Mouse (Mus musculus) G1E (cell line): ENCODE data around the gene Cpne1. TPM values are rescaled to one million over a fixed set of nuclear protein-coding genes. Genes with fewer than 3 reads are reported as not detected.

Experiments used
- ATAC-seq: 2 replicates; pipeline ENCODE4 v1.8.0; 2016; ENCODE audit warnings: mild to moderate bottlenecking; ENCODE audit not compliant: insufficient number of reproducible peaks, poor library complexity, low FRiP score, severe bottlenecking; ENCODE audit errors: extremely low read depth
- DNase-seq: peaks from one replicate; pipeline ENCODE4 v3.0.0; 2012; ENCODE audit warnings: low spot score
- H3K27me3 ChIP-seq: 2 replicates; pipeline ENCODE4 v1.6.1; 2012; ENCODE audit warnings: mild to moderate bottlenecking, low read length, inconsistent platforms; ENCODE audit not compliant: insufficient read depth
- H3K36me3 ChIP-seq: replicated peaks from 2 replicates; pipeline ENCODE3; 2012; ENCODE audit warnings: mild to moderate bottlenecking, inconsistent platforms
- H3K4me1 ChIP-seq: 2 replicates; pipeline ENCODE4 v1.6.1; 2012; ENCODE audit warnings: low read depth, low read length, inconsistent platforms, mixed read lengths; ENCODE audit not compliant: insufficient read depth
- H3K4me3 ChIP-seq: 2 replicates; pipeline ENCODE4 v1.5.1; 2012; ENCODE audit warnings: low read depth, mild to moderate bottlenecking, inconsistent platforms, low read length, moderate library complexity, mixed read lengths
- H3K9me3 ChIP-seq: replicated peaks from 2 replicates; pipeline ENCODE4 v1.6.1; 2012; ENCODE audit warnings: inconsistent platforms
- CTCF ChIP-seq: IDR thresholded peaks from 2 replicates; pipeline ENCODE4 v1.5.1; 2012; ENCODE audit warnings: low read depth, low read length, inconsistent platforms, mixed read lengths
- GATA1 ChIP-seq: IDR thresholded peaks from 2 replicates; pipeline ENCODE4 v1.6.1; 2012; ENCODE audit warnings: borderline replicate concordance, low read length, inconsistent platforms, mixed read lengths
- GATA2 ChIP-seq: IDR thresholded peaks from 2 replicates; pipeline ENCODE4 v1.6.1; 2012; ENCODE audit warnings: low read depth, low read length, inconsistent platforms, borderline replicate concordance
- POLR2AphosphoS5 ChIP-seq: IDR thresholded peaks from 2 replicates; pipeline ENCODE4 v1.6.1; 2012; ENCODE audit warnings: low read depth, low read length, inconsistent platforms; ENCODE audit not compliant: insufficient replicate concordance
- TAL1 ChIP-seq: conservative IDR thresholded peaks from 2 replicates; pipeline ENCODE4 v1.6.1; 2012; ENCODE audit warnings: low read depth, low read length, inconsistent platforms, mixed read lengths
- polyA plus RNA-seq: library from polyadenylated mRNA; stranded (reverse); fragments of >175 nt; gene quantifications from 2 replicates; pipeline ENCODE4 v1.2.3, GENCODE M21; 2012
- total RNA-seq, 2 experiments: library from RNA; stranded (forward) in 1 of 2; stranded (reverse) in 1 of 2; fragments of 200-1000 nt in 1 of 2; fragments of >200 nt in 1 of 2; fragmentation: Nextera tagmentation in 1 of 2; gene quantifications; 2 replicates each; pipeline ENCODE4 v1.2.3; 2014 to 2017

Gene Cpne1
- total and polyA plus RNA-seq, 3 experiments, result 42.0 to 73.7 (median 63.3) TPM

DNA sequence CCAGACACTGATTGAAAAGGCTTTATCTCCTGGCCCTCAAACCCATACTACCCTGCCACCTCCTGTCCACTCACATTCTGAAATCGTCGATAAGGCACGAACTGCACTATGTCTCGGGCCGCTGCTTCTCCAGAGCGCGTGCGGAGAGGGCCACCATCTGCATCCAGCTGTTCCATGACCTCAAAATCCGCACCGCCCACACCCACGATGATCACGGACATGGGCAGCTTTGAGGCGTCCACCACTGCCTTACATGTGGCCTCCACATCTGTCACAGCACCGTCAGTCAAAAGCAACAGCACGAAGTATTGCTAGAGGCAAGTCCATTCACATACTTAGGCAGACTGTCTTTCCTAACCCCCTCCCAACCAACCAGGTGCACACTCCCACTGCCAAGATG is 38.0 kb downstream of the Cpne1 start:
- DNase-seq (no peak), ATAC-seq (no peak)
- H3K36me3 ChIP-seq, result peaks cover 92% of the 10 kb centered on the region
- peaks cover 3% of the 10 kb centered on the region for H3K4me1 ChIP-seq
- no peaks in the 10 kb centered on the region for H3K27me3 ChIP-seq
- no peaks in the 10 kb centered on the region for H3K9me3 ChIP-seq
- H3K4me3 ChIP-seq, result no peak overlapping the region
- TF ChIP-seq TAL1 (no peak), GATA1 (no peak), CTCF (no peak), POLR2AphosphoS5 (no peak)

DNA sequence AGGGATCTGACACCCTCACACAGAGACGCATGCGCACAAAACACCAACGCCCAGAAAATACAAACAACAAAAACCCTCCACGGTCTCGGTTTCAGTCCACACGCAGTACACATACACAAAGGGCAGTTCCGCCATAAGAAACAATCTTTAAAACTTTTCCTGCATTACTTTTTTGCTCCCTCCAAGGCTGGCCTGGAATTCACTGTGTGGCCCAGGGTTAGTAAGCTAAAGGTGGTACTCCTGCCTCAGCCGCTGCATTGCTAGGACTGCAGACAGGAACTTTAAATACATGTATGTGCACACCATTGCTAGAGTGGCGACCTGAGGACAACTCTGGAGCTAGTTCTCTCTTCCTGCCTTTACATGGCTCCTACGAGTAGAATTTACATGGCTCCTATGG is 40.5 kb downstream of the Cpne1 start:
- no peaks in the 10 kb centered on the region; the same call in 1 of the 2 replicates for H3K4me1 ChIP-seq
- H3K27me3 ChIP-seq, result no peaks in the 10 kb centered on the region
- DNase-seq, result no peak
- H3K9me3 ChIP-seq, result no peaks in the 10 kb centered on the region
- ATAC-seq, result no peak
- no peak for TF ChIP-seq GATA2
- TF ChIP-seq TAL1, result no peak
- TF ChIP-seq GATA1, result no peak
- no peak for TF ChIP-seq CTCF
- TF ChIP-seq POLR2AphosphoS5, result no peak
- H3K36me3 ChIP-seq, result peaks cover 85% of the 10 kb centered on the region
- H3K4me3 ChIP-seq, result no peak overlapping the region

DNA sequence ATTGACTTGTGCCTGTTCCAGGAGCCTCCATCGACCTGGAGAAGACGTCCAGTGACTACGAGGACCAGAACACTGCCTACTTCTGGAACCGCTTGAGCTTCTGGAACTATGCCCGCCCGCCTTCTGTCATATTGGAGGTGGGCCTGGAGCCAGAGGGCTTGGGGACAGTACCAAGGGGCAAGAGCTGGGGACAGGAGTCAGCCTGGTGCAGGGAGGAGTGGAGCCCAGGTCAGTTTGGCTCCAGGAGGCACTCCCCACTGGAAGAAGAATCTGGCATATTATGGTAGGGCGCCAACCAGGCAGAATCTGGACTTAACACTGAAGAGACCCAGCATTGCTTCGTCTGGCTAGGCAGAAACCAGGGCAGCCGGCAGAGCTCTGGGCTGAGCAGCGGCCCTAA is 43.8 kb downstream of the Cpne1 start:
- no peak for DNase-seq
- no peak for TF ChIP-seq CTCF
- no peak for TF ChIP-seq GATA1
- TF ChIP-seq GATA2, result no peak
- no peak for TF ChIP-seq TAL1
- no peak for TF ChIP-seq POLR2AphosphoS5
- peaks cover 13% of the 10 kb centered on the region for H3K4me1 ChIP-seq
- H3K4me3 ChIP-seq, result no peak overlapping the region
- peaks cover 52% of the 10 kb centered on the region for H3K36me3 ChIP-seq
- 0 out of 2 replicates have a peak, but pooled peaks cover 5% of the 10 kb centered on the region for H3K27me3 ChIP-seq
- ATAC-seq, result no peak
- H3K9me3 ChIP-seq, result no peaks in the 10 kb centered on the region

DNA sequence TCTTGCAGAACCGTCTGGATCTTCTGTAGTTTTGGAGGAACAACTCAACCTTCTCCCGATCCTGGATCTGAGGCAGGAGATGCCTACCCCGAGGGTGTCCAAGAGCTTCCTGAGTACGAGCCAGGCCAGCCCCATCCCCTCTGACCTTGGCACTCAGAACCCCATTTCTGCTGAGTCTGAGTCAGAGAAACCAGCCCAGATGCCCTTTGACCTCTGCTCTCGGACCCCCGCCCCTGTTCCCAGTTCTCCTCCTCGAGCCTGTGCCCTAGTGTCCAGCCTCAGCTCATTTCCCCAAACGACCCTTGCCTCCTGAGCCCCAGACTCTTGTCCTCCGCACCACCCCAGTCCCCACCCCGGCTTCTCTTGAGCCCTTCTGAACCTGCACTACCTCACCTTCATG is 45.6 kb downstream of the Cpne1 start:
- no peak for ATAC-seq
- peaks cover 36% of the 10 kb centered on the region for H3K36me3 ChIP-seq

DNA sequence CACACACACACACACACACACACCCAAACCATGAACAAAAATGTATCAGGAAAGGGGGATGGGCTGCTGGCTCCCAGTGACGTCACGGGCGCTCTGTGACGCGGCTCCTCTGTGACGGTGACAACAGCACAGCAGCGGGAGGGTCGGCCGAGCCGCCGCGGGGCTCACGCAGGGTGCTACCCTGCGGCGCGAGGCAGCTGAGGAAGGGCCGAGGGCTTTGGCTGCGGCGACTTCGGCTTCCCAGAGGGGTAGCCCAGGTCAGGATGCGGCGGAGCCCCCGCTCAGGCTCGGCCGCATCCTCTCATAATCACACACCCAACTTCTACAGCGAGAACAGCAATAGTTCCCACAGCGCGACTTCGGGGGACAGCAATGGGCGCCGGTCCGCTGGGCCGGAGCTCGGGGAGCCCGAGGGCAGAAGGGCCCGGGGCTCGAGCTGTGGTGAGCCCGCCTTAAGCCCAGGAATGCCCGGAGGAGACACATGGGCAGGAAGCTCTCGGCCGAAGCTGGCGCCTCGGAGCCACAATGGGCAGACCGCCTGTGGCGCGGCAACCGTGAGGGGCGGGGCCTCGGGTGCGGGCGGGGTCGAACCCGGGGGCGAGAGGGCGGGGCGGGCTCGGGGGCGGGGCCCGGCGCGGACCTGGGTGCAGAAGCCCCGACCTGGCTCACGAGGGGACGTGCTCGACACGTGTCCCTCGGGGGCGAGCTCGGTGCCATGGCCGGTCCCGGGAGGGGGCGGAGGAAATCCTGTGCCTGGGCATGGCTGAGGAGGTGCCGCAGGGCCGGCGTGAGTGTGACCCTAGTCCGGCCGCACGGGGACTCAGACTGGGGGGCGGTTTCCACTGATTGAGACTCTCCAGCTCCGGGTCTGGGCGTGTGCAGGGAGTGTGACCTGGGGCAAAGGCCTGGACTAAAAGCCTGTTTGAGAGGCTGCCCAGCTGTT is 46.4 kb downstream of the Cpne1 start, which contains the start of gene Spag4:
Gene Spag4, plus strand, starts transcription at position 77 of the 943 bp plus-strand sequence.
- Histone ChIP-seq H3K4me1 (peaks cover 13% of the 10 kb centered on the region), H3K27me3 (peaks cover 11% of the 10 kb centered on the region; the same call in 1 of the 2 replicates), H3K4me3 (peak within 1 kb of the TSS; percentile 80), H3K9me3 (no peaks in the 10 kb centered on the region), H3K36me3 (peaks cover 31% of the 10 kb centered on the region)
- DNase-seq, result peak; percentile 87
- no peak for TF ChIP-seq GATA2
- no peak for TF ChIP-seq GATA1
- TF ChIP-seq CTCF, result no peak
- no peak for TF ChIP-seq TAL1
- TF ChIP-seq POLR2AphosphoS5, result no peak
- ATAC-seq, result peak; percentile 45

More for the DNA sequence above, 45.6 kb downstream of the Cpne1 start:
- Histone ChIP-seq H3K27me3 (peaks cover 10% of the 10 kb centered on the region; the same call in 1 of the 2 replicates), H3K4me3 (peak overlapping the region; percentile 80; the same call in 1 of the 2 replicates), H3K9me3 (no peaks in the 10 kb centered on the region), H3K4me1 (peaks cover 13% of the 10 kb centered on the region)
- DNase-seq, result no peak
- TF ChIP-seq GATA2 (no peak), GATA1 (no peak), POLR2AphosphoS5 (no peak)

DNA sequence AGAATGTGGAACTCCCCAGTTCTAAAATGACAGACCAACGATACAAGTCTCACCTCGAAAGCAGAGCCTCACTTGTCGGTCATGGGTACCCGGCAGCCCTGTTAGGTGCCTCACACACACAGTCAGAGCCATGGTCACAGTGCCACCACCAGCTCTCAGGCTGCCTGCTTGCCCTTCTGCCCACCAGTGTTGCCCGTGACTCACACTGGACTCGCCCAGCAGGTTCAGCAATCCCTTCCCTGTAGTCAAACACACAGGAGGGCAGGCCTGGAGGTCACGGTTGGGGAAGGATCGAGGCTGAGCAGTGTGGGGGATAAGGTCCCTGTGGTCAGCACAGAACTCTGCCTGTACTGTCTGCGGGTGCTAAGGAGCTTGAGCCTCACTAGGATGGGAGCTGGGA is 58.9 kb downstream of the Cpne1 start, which contains the start of gene Fer1l4:
Gene Fer1l4, minus strand, starts transcription at position 132 of the 400 bp plus-strand sequence.
- Histone ChIP-seq H3K36me3 (no peaks in the 10 kb centered on the region), H3K27me3 (peaks cover 53% of the 10 kb centered on the region), H3K4me1 (peaks cover 3% of the 10 kb centered on the region; the same call in 1 of the 2 replicates), H3K9me3 (no peaks in the 10 kb centered on the region), H3K4me3 (no peak within 1 kb of the TSS)
- TF ChIP-seq GATA2 (no peak), TAL1 (no peak), POLR2AphosphoS5 (no peak), GATA1 (no peak), CTCF (no peak)
- DNase-seq, result no peak
- no peak; the same call in 1 of the 2 replicates for ATAC-seq
